Mouse (Mus musculus): Measurements from ENCODE around the gene Unc13a. TPM values are rescaled to one million over a fixed set of nuclear protein-coding genes. Genes with fewer than 3 reads are reported as not detected.

Gene Unc13a
- polyA plus RNA-seq, 1 experiment from 2014 or later, result 8.4 TPM

GRCm38 (mm10) chr8:71596384-71596783 is 75.2 kb downstream of the Unc13a start:
- Histone ChIP-seq H3K4me1 (replicated peaks) (peaks cover 42% of the 10 kb centered on the region), H3K9me3 (no peaks in the 10 kb centered on the region), H3K36me3 (peaks cover 34% of the 10 kb centered on the region), H3K4me3 (no peak overlapping the region), H3K27me3 (ENCODE audit: insufficient read depth, poor library complexity, severe bottlenecking) (peaks cover 26% of the 10 kb centered on the region), H3K27ac (no peak overlapping the region)
- 61% methylated on average over 6 of the region's 6 CpGs for WGBS
- DNase-seq (ENCODE audit: low spot score), result no peak

- peak; percentile 88 for DNase-seq (ENCODE audit: low spot score)
- peaks cover 34% of the 10 kb centered on the region for H3K36me3 ChIP-seq
- H3K4me3 ChIP-seq, result peak overlapping the region; percentile 16; the same call in 1 of the 2 replicates
- peaks cover 22% of the 10 kb centered on the region for H3K27me3 ChIP-seq (ENCODE audit: insufficient read depth, poor library complexity, severe bottlenecking)
- H3K27ac ChIP-seq, result no peak overlapping the region
- peaks cover 47% of the 10 kb centered on the region for H3K4me1 ChIP-seq (replicated peaks)
- 11% methylated on average over 27 of the region's 27 CpGs for WGBS
- no peaks in the 10 kb centered on the region for H3K9me3 ChIP-seq
These were observed 75.7 kb downstream of the Unc13a start for GRCm38 (mm10) chr8:71595862-71596261.

GRCm38 (mm10) chr8:71594324-71594722 is 77.2 kb downstream of the Unc13a start:
- Histone ChIP-seq H3K36me3 (peaks cover 24% of the 10 kb centered on the region), H3K4me1 (replicated peaks) (peaks cover 51% of the 10 kb centered on the region), H3K27me3 (ENCODE audit: insufficient read depth, poor library complexity, severe bottlenecking) (peaks cover 18% of the 10 kb centered on the region), H3K27ac (no peak overlapping the region), H3K9me3 (no peaks in the 10 kb centered on the region), H3K4me3 (no peak overlapping the region)
- no peak for DNase-seq (ENCODE audit: low spot score)
- 97% methylated on average over 4 of the region's 4 CpGs for WGBS

- DNase-seq (ENCODE audit: low spot score), result no peak
- H3K36me3 ChIP-seq, result peaks cover 19% of the 10 kb centered on the region
- no peaks in the 10 kb centered on the region for H3K9me3 ChIP-seq
- H3K27me3 ChIP-seq (ENCODE audit: insufficient read depth, poor library complexity, severe bottlenecking), result peaks cover 12% of the 10 kb centered on the region
- H3K4me1 ChIP-seq (replicated peaks), result peaks cover 51% of the 10 kb centered on the region
- H3K4me3 ChIP-seq, result peak overlapping the region; percentile 91
- 93% methylated on average over 8 of the region's 8 CpGs for WGBS
- 0 out of 2 replicates have a peak overlapping the region, but pooled peaks have one; percentile 99 for H3K27ac ChIP-seq
These were observed 77.8 kb downstream of the Unc13a start for GRCm38 (mm10) chr8:71593556-71594323.

GRCm38 (mm10) chr8:71592374-71593170 is 79.0 kb downstream of the Unc13a start:
- peaks cover 12% of the 10 kb centered on the region for H3K27me3 ChIP-seq (ENCODE audit: insufficient read depth, poor library complexity, severe bottlenecking)
- peak overlapping the region; percentile 99 for H3K27ac ChIP-seq
- no peak for DNase-seq (ENCODE audit: low spot score)
- H3K4me1 ChIP-seq (replicated peaks), result peaks cover 51% of the 10 kb centered on the region
- no peaks in the 10 kb centered on the region for H3K9me3 ChIP-seq
- H3K4me3 ChIP-seq, result peak overlapping the region; percentile 91
- peaks cover 19% of the 10 kb centered on the region for H3K36me3 ChIP-seq
- WGBS, result 6% methylated on average over 60 of the region's 60 CpGs

GRCm38 (mm10) chr8:71591471-71592373 is 79.8 kb downstream of the Unc13a start, which contains the start of gene Pgls:
Gene Pgls (plus strand): TSS chr8:71592176.
- WGBS, result under 1% methylated on average over 71 of the region's 71 CpGs
- H3K9me3 ChIP-seq, result no peaks in the 10 kb centered on the region
- H3K27ac ChIP-seq, result peak within 1 kb of the TSS; percentile 99
- H3K36me3 ChIP-seq, result peaks cover 25% of the 10 kb centered on the region
- H3K4me1 ChIP-seq (replicated peaks), result peaks cover 51% of the 10 kb centered on the region
- peak; percentile 96 for DNase-seq (ENCODE audit: low spot score)
- peaks cover 12% of the 10 kb centered on the region for H3K27me3 ChIP-seq (ENCODE audit: insufficient read depth, poor library complexity, severe bottlenecking)
- peak within 1 kb of the TSS; percentile 91 for H3K4me3 ChIP-seq

GRCm38 (mm10) chr8:71591017-71591416 is 80.5 kb downstream of the Unc13a start:
- WGBS, result 26% methylated on average over 5 of the region's 5 CpGs
- Histone ChIP-seq H3K27ac (peak overlapping the region; percentile 99; the same call in 1 of the 2 replicates), H3K27me3 (ENCODE audit: insufficient read depth, poor library complexity, severe bottlenecking) (peaks cover 12% of the 10 kb centered on the region), H3K9me3 (no peaks in the 10 kb centered on the region), H3K4me3 (peak overlapping the region; percentile 91), H3K4me1 (replicated peaks) (peaks cover 50% of the 10 kb centered on the region), H3K36me3 (peaks cover 30% of the 10 kb centered on the region)
- no peak for DNase-seq (ENCODE audit: low spot score)

- H3K27ac ChIP-seq, result no peak overlapping the region
- H3K36me3 ChIP-seq, result peaks cover 37% of the 10 kb centered on the region
- H3K4me1 ChIP-seq (replicated peaks), result peaks cover 31% of the 10 kb centered on the region
- H3K4me3 ChIP-seq, result no peak overlapping the region
- 67% methylated on average over 3 of the region's 3 CpGs for WGBS
- H3K27me3 ChIP-seq (ENCODE audit: insufficient read depth, poor library complexity, severe bottlenecking), result peaks cover 18% of the 10 kb centered on the region
- no peak for DNase-seq (ENCODE audit: low spot score)
- H3K9me3 ChIP-seq, result no peaks in the 10 kb centered on the region
These were observed 82.8 kb downstream of the Unc13a start for GRCm38 (mm10) chr8:71588762-71589161.

GRCm38 (mm10) chr8:71586891-71587290 is 84.7 kb downstream of the Unc13a start:
- Histone ChIP-seq H3K27ac (no peak overlapping the region), H3K4me1 (replicated peaks) (peaks cover 12% of the 10 kb centered on the region), H3K4me3 (no peak overlapping the region), H3K9me3 (no peaks in the 10 kb centered on the region), H3K36me3 (peaks cover 38% of the 10 kb centered on the region), H3K27me3 (ENCODE audit: insufficient read depth, poor library complexity, severe bottlenecking) (peaks cover 19% of the 10 kb centered on the region)
- 78% methylated on average over 2 of the region's 2 CpGs for WGBS
- peak; percentile 36 for DNase-seq (ENCODE audit: low spot score)

GRCm38 (mm10) chr8:71580201-71580600 is 91.4 kb downstream of the Unc13a start:
- Histone ChIP-seq H3K36me3 (peaks cover 33% of the 10 kb centered on the region), H3K27ac (no peak overlapping the region), H3K4me3 (no peak overlapping the region), H3K4me1 (replicated peaks) (peaks cover 5% of the 10 kb centered on the region; the same call in 1 of the 2 replicates), H3K9me3 (no peaks in the 10 kb centered on the region), H3K27me3 (ENCODE audit: insufficient read depth, poor library complexity, severe bottlenecking) (peaks cover 31% of the 10 kb centered on the region)
- WGBS, result 26% methylated on average over 9 of the region's 9 CpGs
- DNase-seq (ENCODE audit: low spot score), result no peak

GRCm38 (mm10) chr8:71579476-71579875 is 92.1 kb downstream of the Unc13a start:
- Histone ChIP-seq H3K36me3 (peaks cover 26% of the 10 kb centered on the region), H3K9me3 (no peaks in the 10 kb centered on the region), H3K27me3 (ENCODE audit: insufficient read depth, poor library complexity, severe bottlenecking) (peaks cover 31% of the 10 kb centered on the region), H3K4me1 (replicated peaks) (peaks cover 5% of the 10 kb centered on the region; the same call in 1 of the 2 replicates), H3K4me3 (no peak overlapping the region), H3K27ac (no peak overlapping the region)
- 88% methylated on average over 14 of the region's 14 CpGs for WGBS
- no peak for DNase-seq (ENCODE audit: low spot score)

GRCm38 (mm10) chr8:71579009-71579408 is 92.5 kb downstream of the Unc13a start:
- H3K9me3 ChIP-seq, result no peaks in the 10 kb centered on the region
- H3K27ac ChIP-seq, result no peak overlapping the region
- peaks cover 27% of the 10 kb centered on the region for H3K27me3 ChIP-seq (ENCODE audit: insufficient read depth, poor library complexity, severe bottlenecking)
- WGBS, result 63% methylated on average over 1 of the region's 1 CpGs
- DNase-seq (ENCODE audit: low spot score), result no peak
- H3K4me3 ChIP-seq, result no peak overlapping the region
- peaks cover 5% of the 10 kb centered on the region; the same call in 1 of the 2 replicates for H3K4me1 ChIP-seq (replicated peaks)
- peaks cover 21% of the 10 kb centered on the region for H3K36me3 ChIP-seq
